Mouse (Mus musculus) MEL (cell line): ENCODE results near the gene Cdca4. TPM values are rescaled to one million over a fixed set of nuclear protein-coding genes. Genes with fewer than 3 reads are reported as not detected.

Experiments
- DNase-seq: peaks from one replicate; pipeline ENCODE4 v3.0.0; 2011; ENCODE audit warnings: low read depth, low spot score
- H3K27ac ChIP-seq: 2 replicates; pipeline ENCODE4 v1.5.1; 2012; ENCODE audit warnings: low read depth, mild to moderate bottlenecking, control low read depth, low read length, moderate library complexity; ENCODE audit not compliant: control insufficient read depth
- H3K27me3 ChIP-seq, 2 experiments: fragments of 150-350 bp in 1 of 2; sonication (generic) in 1 of 2; 2 replicates each; pipeline ENCODE4 v1.6.1; 2012; ENCODE audit warnings: low read length in 2 of 2, mild to moderate bottlenecking in 2 of 2, improper control_type of control experiment in 1 of 2, moderate library complexity in 1 of 2; ENCODE audit not compliant: insufficient read depth in 2 of 2, control insufficient read depth in 1 of 2
- H3K36me3 ChIP-seq, 2 experiments: 2 replicates each; pipeline ENCODE4 v1.6.1; 2012 to 2014; ENCODE audit warnings: low read length in 2 of 2, improper control_type of control experiment in 1 of 2, inconsistent platforms in 1 of 2, mild to moderate bottlenecking in 1 of 2; ENCODE audit not compliant: insufficient read depth in 2 of 2, control insufficient read depth in 1 of 2
- H3K4me1 ChIP-seq, 2 experiments: fragments of 150-350 bp in 1 of 2; sonication (generic) in 1 of 2; 2 replicates each; pipeline ENCODE4 v1.6.1; 2012; ENCODE audit warnings: low read length in 2 of 2, improper control_type of control experiment in 1 of 2, mild to moderate bottlenecking in 1 of 2; ENCODE audit not compliant: insufficient read depth in 2 of 2, control insufficient read depth in 1 of 2
- H3K4me3 ChIP-seq, 2 experiments: fragments of 150-350 bp in 1 of 2; sonication (generic) in 1 of 2; 2 replicates each; pipeline ENCODE4 v1.5.1; 2012; ENCODE audit warnings: low read depth in 2 of 2, low read length in 2 of 2, mild to moderate bottlenecking in 2 of 2, moderate library complexity in 2 of 2, control low read depth in 1 of 2, improper control_type of control experiment in 1 of 2; ENCODE audit not compliant: control insufficient read depth in 1 of 2, insufficient read depth in 1 of 2
- H3K79me2 ChIP-seq: 2 replicates; pipeline ENCODE4 v1.6.1; 2012; ENCODE audit warnings: mild to moderate bottlenecking, low read length, moderate library complexity; ENCODE audit not compliant: control insufficient read depth, poor library complexity, insufficient read depth
- H3K9ac ChIP-seq: 2 replicates; pipeline ENCODE4 v1.6.1; 2012; ENCODE audit warnings: low read depth, mild to moderate bottlenecking, control low read depth, low read length, moderate library complexity; ENCODE audit not compliant: control insufficient read depth, poor library complexity, severe bottlenecking
- H3K9me3 ChIP-seq: fragments of 150-350 bp; sonication (generic); replicated peaks from 2 replicates; pipeline ENCODE4 v1.6.1; 2012; ENCODE audit warnings: mild to moderate bottlenecking, low read length, improper control_type of control experiment, moderate library complexity; ENCODE audit not compliant: insufficient read depth
- BHLHE40 ChIP-seq: IDR thresholded peaks from 2 replicates; pipeline ENCODE4 v1.6.1; 2012; ENCODE audit warnings: low read depth, mild to moderate bottlenecking, inconsistent platforms, low read length, improper control_type of control experiment, borderline replicate concordance
- CTCF ChIP-seq, 3 experiments: IDR thresholded peaks in 2 of 3; conservative IDR thresholded peaks in 1 of 3; 2 replicates each; pipeline ENCODE4 v1.5.1; 2011 to 2012; ENCODE audit warnings: low read length in 3 of 3, low read depth in 2 of 3, mild to moderate bottlenecking in 2 of 3, improper control_type of control experiment in 1 of 3, inconsistent platforms in 1 of 3, mixed read lengths in 1 of 3, moderate library complexity in 1 of 3; ENCODE audit not compliant: control insufficient read depth in 1 of 3, insufficient read depth in 1 of 3, poor library complexity in 1 of 3, severe bottlenecking in 1 of 3
- E2F4 ChIP-seq: IDR thresholded peaks from 2 replicates; pipeline ENCODE4 v1.6.1; 2011; ENCODE audit warnings: low read depth, low read length, improper control_type of control experiment, borderline replicate concordance
- ELF1 ChIP-seq: IDR thresholded peaks from 2 replicates; pipeline ENCODE4 v1.6.1; 2014; ENCODE audit warnings: low read depth, mild to moderate bottlenecking, inconsistent platforms, low read length, improper control_type of control experiment, moderate library complexity
- EP300 ChIP-seq, 2 experiments: IDR thresholded peaks; 2 replicates each; pipeline ENCODE4 v1.6.1; 2011; ENCODE audit warnings: improper control_type of control experiment in 2 of 2, low read length in 2 of 2, low read depth in 1 of 2, mild to moderate bottlenecking in 1 of 2
- ETS1 ChIP-seq: IDR thresholded peaks from 2 replicates; pipeline ENCODE4 v1.6.1; 2012; ENCODE audit warnings: low read depth, mild to moderate bottlenecking, inconsistent platforms, low read length, improper control_type of control experiment, moderate library complexity
- GABPA ChIP-seq: IDR thresholded peaks from 2 replicates; pipeline ENCODE4 v1.6.1; 2012; ENCODE audit warnings: low read depth, mild to moderate bottlenecking, inconsistent platforms, low read length, improper control_type of control experiment, moderate library complexity
- HCFC1 ChIP-seq: IDR thresholded peaks from 2 replicates; pipeline ENCODE4 v1.6.1; 2012; ENCODE audit warnings: low read depth, mild to moderate bottlenecking, inconsistent platforms, low read length, improper control_type of control experiment, moderate library complexity
- KAT2A ChIP-seq: conservative IDR thresholded peaks from 2 replicates; pipeline ENCODE4 v1.6.1; 2012; ENCODE audit warnings: low read depth, low read length, improper control_type of control experiment, inconsistent platforms
- MAFK ChIP-seq: IDR thresholded peaks from 2 replicates; pipeline ENCODE4 v1.6.1; 2011; ENCODE audit warnings: low read depth, mild to moderate bottlenecking, low read length, improper control_type of control experiment, borderline replicate concordance
- MAX ChIP-seq: IDR thresholded peaks from 2 replicates; pipeline ENCODE4 v1.6.1; 2011; ENCODE audit warnings: low read length, improper control_type of control experiment
- MAZ ChIP-seq: IDR thresholded peaks from 2 replicates; pipeline ENCODE4 v1.6.1; 2012; ENCODE audit warnings: low read depth, mild to moderate bottlenecking, inconsistent platforms, low read length, improper control_type of control experiment
- NRF1 ChIP-seq: IDR thresholded peaks from 2 replicates; pipeline ENCODE4 v1.6.1; 2014; ENCODE audit warnings: low read depth, mild to moderate bottlenecking, inconsistent platforms, low read length, improper control_type of control experiment, moderate library complexity; ENCODE audit not compliant: poor library complexity, insufficient read depth, severe bottlenecking
- POLR2A ChIP-seq, 2 experiments: IDR thresholded peaks; 2 replicates each; pipeline ENCODE4 v1.6.1; 2011 to 2012; ENCODE audit warnings: low read length in 2 of 2, mild to moderate bottlenecking in 2 of 2, control low read depth in 1 of 2, improper control_type of control experiment in 1 of 2, low read depth in 1 of 2, moderate library complexity in 1 of 2; ENCODE audit not compliant: control insufficient read depth in 1 of 2, insufficient read depth in 1 of 2, poor library complexity in 1 of 2
- POLR2AphosphoS2 ChIP-seq: IDR thresholded peaks from 2 replicates; pipeline ENCODE4 v1.6.1; 2011; ENCODE audit warnings: low read length, improper control_type of control experiment
- RAD21 ChIP-seq: IDR thresholded peaks from 2 replicates; pipeline ENCODE4 v1.6.1; 2011; ENCODE audit warnings: mild to moderate bottlenecking, low read depth, low read length, improper control_type of control experiment
- TAL1 ChIP-seq: IDR thresholded peaks from 2 replicates; pipeline ENCODE4 v1.6.1; 2012; ENCODE audit warnings: mild to moderate bottlenecking, inconsistent platforms, low read length, moderate library complexity, mixed read lengths
- TCF12 ChIP-seq: IDR thresholded peaks from 2 replicates; pipeline ENCODE4 v1.6.1; 2014; ENCODE audit warnings: low read depth, mild to moderate bottlenecking, inconsistent platforms, low read length, improper control_type of control experiment, moderate library complexity
- UBTF ChIP-seq: IDR thresholded peaks from 2 replicates; pipeline ENCODE4 v1.6.1; 2012; ENCODE audit warnings: low read depth, mild to moderate bottlenecking, inconsistent platforms, low read length, improper control_type of control experiment, moderate library complexity, borderline replicate concordance; ENCODE audit not compliant: insufficient read depth
- USF1 ChIP-seq: IDR thresholded peaks from 2 replicates; pipeline ENCODE4 v1.6.1; 2014; ENCODE audit warnings: low read depth, mild to moderate bottlenecking, inconsistent platforms, low read length, improper control_type of control experiment, moderate library complexity
- USF2 ChIP-seq, 2 experiments: IDR thresholded peaks; 2 replicates each; pipeline ENCODE4 v1.6.1; 2011 to 2012; ENCODE audit warnings: improper control_type of control experiment in 2 of 2, low read length in 2 of 2, borderline replicate concordance in 1 of 2, inconsistent platforms in 1 of 2, low read depth in 1 of 2, mild to moderate bottlenecking in 1 of 2; ENCODE audit not compliant: insufficient read depth in 1 of 2
- ZKSCAN1 ChIP-seq: IDR thresholded peaks from 2 replicates; pipeline ENCODE4 v1.6.1; 2012; ENCODE audit warnings: low read depth, mild to moderate bottlenecking, inconsistent platforms, low read length, improper control_type of control experiment, moderate library complexity
- polyA plus RNA-seq, 2 experiments: library from polyadenylated mRNA; stranded (reverse) in 1 of 2; unstranded in 1 of 2; fragments of >175 nt in 1 of 2; fragments of >200 nt in 1 of 2; gene quantifications; 2 replicates each; pipeline versions ENCODE4 v1.2.1 to v1.2.4; 2012; ENCODE audit warnings: low replicate concordance in 2 of 2, low read depth in 1 of 2; ENCODE audit not compliant: insufficient read length in 2 of 2, insufficient read depth in 1 of 2, missing spikeins in 1 of 2
- total RNA-seq: library from RNA; depleted of rRNA; stranded (reverse); fragments of 300-350 nt; gene quantifications from 2 replicates; pipeline ENCODE4 v1.2.3, GENCODE M21; 2012

Cdca4 gene
- total and polyA plus RNA-seq, 3 experiments, result 274 to 279 TPM; not detected in 1

GRCm38 (mm10) chr12:112840209-112841086 lies 11.2 kb upstream of the Cdca4 start:
- no peak for DNase-seq
- Histone ChIP-seq H3K79me2 (no peaks in the 10 kb centered on the region), H3K4me1 (peaks cover 0 to 3% of the 10 kb centered on the region in 2 experiments; a peak in 1 of 4 replicates), H3K4me3 (no peak overlapping the region), H3K9me3 (0 out of 2 replicates have a peak, but pooled peaks cover 2% of the 10 kb centered on the region), H3K27me3 (no peaks in the 10 kb centered on the region), H3K27ac (no peak overlapping the region), H3K9ac (no peak overlapping the region), H3K36me3 (no peaks in the 10 kb centered on the region)
- no peak for TF ChIP-seq POLR2A (IDR thresholded peaks at IDR 0.05; ENCODE audit: control insufficient read depth in 1 of 2, insufficient read depth in 1 of 2, low read depth in 1 of 2, low read length in 2 of 2, poor library complexity in 1 of 2)
- TF ChIP-seq ELF1, result no peak
- TF ChIP-seq RAD21, result no peak
- no peak for TF ChIP-seq HCFC1
- no peak for TF ChIP-seq MAZ
- TF ChIP-seq TCF12, result no peak

DNA sequence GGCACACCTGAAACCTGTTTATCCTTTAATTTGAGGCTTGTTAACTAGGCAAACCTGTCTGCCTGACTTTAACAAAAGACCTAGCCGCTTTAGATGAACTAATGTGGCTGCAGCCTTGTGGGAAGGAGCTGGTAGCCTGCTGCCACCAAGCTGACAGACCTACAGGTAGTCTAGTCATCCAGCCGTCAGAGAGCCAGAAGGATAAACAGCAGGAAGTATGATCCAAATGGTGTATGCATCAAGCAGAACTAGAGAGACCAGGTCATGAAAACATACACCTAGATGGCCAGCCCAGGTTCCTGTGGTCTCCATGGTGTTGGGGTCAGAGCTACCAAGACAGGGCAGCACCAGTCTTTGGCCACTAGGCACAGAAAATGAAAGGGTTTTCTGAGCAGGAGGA lies 5.8 kb upstream of the Cdca4 start:
- Histone ChIP-seq H3K9ac (no peak overlapping the region), H3K27me3 (no peaks in the 10 kb centered on the region), H3K79me2 (peaks cover 14% of the 10 kb centered on the region), H3K9me3 (0 out of 2 replicates have a peak, but pooled peaks cover 2% of the 10 kb centered on the region), H3K36me3 (peaks cover 0 to 27% of the 10 kb centered on the region in 2 experiments; a peak in 2 of 4 replicates), H3K4me3 (no peak overlapping the region), H3K27ac (no peak overlapping the region), H3K4me1 (peaks cover 24 to 35% of the 10 kb centered on the region in 2 experiments)
- TF ChIP-seq USF2 (IDR thresholded peaks at IDR 0.05; ENCODE audit: borderline replicate concordance in 1 of 2, insufficient read depth in 1 of 2, low read depth in 1 of 2, low read length in 2 of 2), result no peak
- no peak for TF ChIP-seq E2F4
- TF ChIP-seq EP300 (IDR thresholded peaks at IDR 0.05; ENCODE audit: low read depth in 1 of 2, low read length in 2 of 2), result no peak
- TF ChIP-seq TCF12, result no peak
- TF ChIP-seq BHLHE40, result no peak
- no peak for TF ChIP-seq KAT2A
- TF ChIP-seq GABPA, result no peak
- TF ChIP-seq MAFK, result no peak
- no peak for TF ChIP-seq HCFC1
- TF ChIP-seq ETS1, result no peak
- TF ChIP-seq ELF1, result no peak
- no peak for TF ChIP-seq POLR2AphosphoS2
- TF ChIP-seq MAX, result no peak
- TF ChIP-seq CTCF (IDR thresholded peaks at IDR 0.05 in 2 of 3, conservative IDR thresholded peaks at IDR 0.05 in 1 of 3; ENCODE audit: control insufficient read depth in 1 of 3, insufficient read depth in 1 of 3, low read depth in 2 of 3, low read length in 3 of 3, poor library complexity in 1 of 3, severe bottlenecking in 1 of 3), result no peak
- no peak for TF ChIP-seq ZKSCAN1
- no peak for TF ChIP-seq UBTF
- TF ChIP-seq TAL1, result no peak
- TF ChIP-seq USF1, result no peak
- no peak for TF ChIP-seq NRF1
- TF ChIP-seq POLR2A (IDR thresholded peaks at IDR 0.05; ENCODE audit: control insufficient read depth in 1 of 2, insufficient read depth in 1 of 2, low read depth in 1 of 2, low read length in 2 of 2, poor library complexity in 1 of 2), result no peak
- no peak for DNase-seq
